Mouse (Mus musculus): ENCODE results near the gene Jph3.

DNA sequence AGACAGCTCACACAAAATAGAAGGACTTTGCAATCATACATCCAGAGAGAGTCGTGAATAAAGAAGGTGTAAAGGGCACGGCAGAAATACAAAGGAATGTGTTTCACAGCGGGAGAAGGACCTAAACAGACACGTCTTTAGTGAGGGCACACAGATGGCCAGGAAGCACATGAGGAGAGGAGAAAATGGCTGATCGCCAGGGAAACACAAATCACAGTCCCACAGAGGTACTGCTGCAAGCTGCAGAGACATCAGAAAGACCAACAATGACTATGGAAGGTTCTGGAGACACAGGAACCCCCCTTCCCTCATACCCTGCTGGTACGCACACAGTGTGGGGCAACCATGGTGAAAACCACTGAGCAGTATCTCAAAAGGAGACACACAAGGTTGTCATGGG lies 8.4 kb upstream of the Jph3 start:
- TF ChIP-seq CTCF (IDR thresholded peaks at IDR 0.05; ENCODE audit: extremely low read depth, insufficient read depth, low read length), result no peak
- TF ChIP-seq POLR2A (IDR thresholded peaks at IDR 0.05; ENCODE audit: extremely low read depth, insufficient read depth, low read length), result no peak

Data from cortical plate, adult 2 months (tissue).